Mouse (Mus musculus): ENCODE data around the gene Nr0b2. TPM values are rescaled to one million over a fixed set of nuclear protein-coding genes. Genes with fewer than 3 reads are reported as not detected.

The Nr0b2 gene
- polyA plus RNA-seq, 1 experiment from 2014 or later = 0.56 TPM

DNA sequence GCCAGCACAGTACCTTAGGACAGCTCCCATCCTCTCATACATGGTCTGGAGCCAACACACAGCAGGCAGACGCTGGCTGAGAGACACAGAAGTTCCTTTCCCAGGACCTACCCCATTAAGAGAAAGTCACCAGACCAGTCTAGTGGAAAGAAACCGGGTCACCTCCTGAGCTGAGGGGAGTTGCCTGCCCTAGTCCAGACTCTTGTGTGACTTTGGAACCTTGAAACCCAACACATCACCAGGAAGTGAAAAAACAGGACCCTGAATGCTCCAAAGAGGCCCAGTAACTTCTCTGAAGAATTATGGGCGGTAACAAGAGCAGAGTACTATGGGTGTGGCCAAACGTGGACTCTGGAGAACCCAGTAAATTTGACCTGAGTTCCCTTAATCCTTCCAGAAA is 45.4 kb downstream of the Nr0b2 start:
- peaks cover 60% of the 10 kb centered on the region for H3K27me3 ChIP-seq (replicated peaks)
- peaks cover 38% of the 10 kb centered on the region for H3K4me1 ChIP-seq
- H3K27ac ChIP-seq = no peak overlapping the region
- H3K9me3 ChIP-seq (replicated peaks) = no peaks in the 10 kb centered on the region
- H3K4me2 ChIP-seq = peak overlapping the region; percentile 80
- peak overlapping the region; percentile 55; the same call in 1 of the 2 replicates for H3K9ac ChIP-seq
- peaks cover 1% of the 10 kb centered on the region; the same call in 1 of the 2 replicates for H3K36me3 ChIP-seq
- ATAC-seq = no peak
- peak overlapping the region; percentile 62 for H3K4me3 ChIP-seq
- WGBS (ENCODE audit: insufficient replicate concordance) = 38% methylated on average over 4 of the region's 4 CpGs

GRCm38 (mm10) chr4:133599116-133599515 is 45.9 kb downstream of the Nr0b2 start:
- Histone ChIP-seq H3K9me3 (replicated peaks) (no peaks in the 10 kb centered on the region), H3K27me3 (replicated peaks) (peaks cover 64% of the 10 kb centered on the region), H3K4me1 (peaks cover 38% of the 10 kb centered on the region), H3K36me3 (peaks cover 4% of the 10 kb centered on the region), H3K9ac (peak overlapping the region; percentile 55), H3K4me2 (peak overlapping the region; percentile 80), H3K27ac (peak overlapping the region; percentile 4; the same call in 1 of the 2 replicates), H3K4me3 (peak overlapping the region; percentile 62)
- 15% methylated on average over 7 of the region's 7 CpGs for WGBS (ENCODE audit: insufficient replicate concordance)
- ATAC-seq = no peak

DNA sequence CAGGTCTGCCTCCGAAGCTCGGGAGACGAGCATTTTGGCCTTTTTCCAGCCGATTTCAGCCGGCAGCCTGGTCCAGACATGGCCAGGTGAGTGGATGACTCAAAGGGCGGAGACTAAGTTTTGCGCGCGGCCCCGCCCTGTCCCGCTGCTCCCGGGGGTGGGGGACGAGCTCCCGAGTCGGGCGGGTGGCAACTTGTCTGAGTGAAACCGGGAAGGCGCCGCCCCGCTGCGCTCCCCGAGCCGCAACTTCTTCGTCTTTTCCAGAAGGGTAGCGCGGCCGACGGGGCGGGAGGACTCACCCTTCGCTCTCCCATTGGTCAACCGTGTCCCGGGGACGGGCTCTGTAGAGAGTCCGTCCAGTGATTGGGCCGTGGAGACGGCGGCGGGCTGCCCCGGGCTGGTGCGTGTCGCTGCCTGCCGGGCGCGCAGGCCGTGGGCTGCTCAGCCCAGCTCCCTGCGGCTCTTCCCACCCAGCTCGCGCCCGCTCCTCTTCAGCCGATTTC is 46.4 kb downstream of the Nr0b2 start:
- Histone ChIP-seq H3K4me3 (peak overlapping the region; percentile 62), H3K36me3 (peaks cover 7% of the 10 kb centered on the region), H3K4me1 (peaks cover 38% of the 10 kb centered on the region), H3K27me3 (replicated peaks) (peaks cover 66% of the 10 kb centered on the region), H3K9ac (peak overlapping the region; percentile 55), H3K4me2 (peak overlapping the region; percentile 80), H3K9me3 (replicated peaks) (no peaks in the 10 kb centered on the region), H3K27ac (peak overlapping the region; percentile 4; the same call in 1 of the 2 replicates)
- ATAC-seq = peak; percentile 93
- 1% methylated on average over 50 of the region's 50 CpGs for WGBS (ENCODE audit: insufficient replicate concordance)

GRCm38 (mm10) chr4:133600306-133600705 is 47.1 kb downstream of the Nr0b2 start:
- peaks cover 13% of the 10 kb centered on the region for H3K36me3 ChIP-seq
- H3K9ac ChIP-seq = no peak overlapping the region
- no peak for ATAC-seq
- peaks cover 66% of the 10 kb centered on the region for H3K27me3 ChIP-seq (replicated peaks)
- 14% methylated on average over 9 of the region's 9 CpGs for WGBS (ENCODE audit: insufficient replicate concordance)
- peak overlapping the region; percentile 80 for H3K4me2 ChIP-seq
- no peaks in the 10 kb centered on the region for H3K9me3 ChIP-seq (replicated peaks)
- H3K27ac ChIP-seq = no peak overlapping the region
- H3K4me1 ChIP-seq = peaks cover 34% of the 10 kb centered on the region
- H3K4me3 ChIP-seq = peak overlapping the region; percentile 62

GRCm38 (mm10) chr4:133601721-133602218 is 48.6 kb downstream of the Nr0b2 start, which contains the start of gene Sfn:
Gene Sfn (minus strand): TSS chr4:133602168.
- Histone ChIP-seq H3K36me3 (peaks cover 22% of the 10 kb centered on the region), H3K4me2 (peak within 1 kb of the TSS; percentile 64), H3K4me1 (peaks cover 31% of the 10 kb centered on the region), H3K9me3 (replicated peaks) (no peaks in the 10 kb centered on the region), H3K27ac (no peak within 1 kb of the TSS), H3K9ac (peak within 1 kb of the TSS; percentile 44), H3K27me3 (replicated peaks) (peaks cover 64% of the 10 kb centered on the region), H3K4me3 (peak within 1 kb of the TSS; percentile 44)
- WGBS (ENCODE audit: insufficient replicate concordance) = 2% methylated on average over 16 of the region's 16 CpGs
- ATAC-seq = no peak

DNA sequence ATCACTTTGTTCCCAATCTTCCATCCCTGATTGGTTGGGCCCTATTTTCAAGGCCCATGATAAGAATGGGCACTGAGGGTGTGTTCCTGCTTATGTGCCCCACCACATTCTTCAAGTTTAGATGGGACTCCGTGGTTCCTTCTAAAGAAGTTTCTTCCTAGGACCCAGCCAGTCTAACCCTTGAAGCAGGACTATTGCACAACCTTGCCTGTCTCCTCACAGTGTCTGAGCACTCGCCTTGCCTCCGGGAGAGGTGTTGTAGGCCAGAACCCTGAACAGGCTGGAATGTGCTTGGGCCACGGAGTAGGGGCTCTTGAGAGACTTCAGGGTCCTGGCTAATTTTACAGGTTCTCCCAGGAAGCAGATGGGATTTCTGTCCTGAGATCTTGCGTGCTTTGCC is 49.9 kb downstream of the Nr0b2 start:
- peaks cover 60% of the 10 kb centered on the region for H3K27me3 ChIP-seq (replicated peaks)
- H3K9me3 ChIP-seq (replicated peaks) = no peaks in the 10 kb centered on the region
- H3K27ac ChIP-seq = no peak overlapping the region
- H3K4me1 ChIP-seq = peaks cover 36% of the 10 kb centered on the region
- H3K9ac ChIP-seq = no peak overlapping the region
- ATAC-seq = no peak
- no peak overlapping the region for H3K4me2 ChIP-seq
- no peak overlapping the region for H3K4me3 ChIP-seq
- 72% methylated on average over 5 of the region's 5 CpGs for WGBS (ENCODE audit: insufficient replicate concordance)
- peaks cover 29% of the 10 kb centered on the region for H3K36me3 ChIP-seq

DNA sequence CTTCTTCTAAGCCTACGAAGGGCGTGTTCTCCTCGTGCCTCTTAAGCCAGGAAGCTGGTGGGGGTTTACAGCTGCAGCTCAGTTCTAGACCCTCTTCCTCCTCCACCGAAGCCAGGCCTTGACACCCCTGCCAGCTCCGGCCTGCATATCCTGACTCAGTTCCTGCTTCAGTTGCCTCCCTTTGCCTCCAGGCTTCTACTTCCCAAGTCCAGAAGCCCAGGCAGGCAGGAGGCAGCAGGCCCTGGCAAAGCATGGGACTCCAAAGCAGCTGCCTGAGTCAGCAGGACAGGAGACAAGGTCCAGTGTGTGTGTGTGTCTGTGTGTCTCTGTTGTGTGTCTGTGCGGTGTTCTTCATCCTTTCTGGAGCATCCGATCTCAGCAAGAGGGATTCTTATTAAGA is 51.0 kb downstream of the Nr0b2 start:
- Histone ChIP-seq H3K4me1 (peaks cover 27% of the 10 kb centered on the region), H3K9ac (no peak overlapping the region), H3K4me2 (no peak overlapping the region), H3K36me3 (peaks cover 37% of the 10 kb centered on the region), H3K27me3 (replicated peaks) (peaks cover 49% of the 10 kb centered on the region), H3K9me3 (replicated peaks) (no peaks in the 10 kb centered on the region), H3K27ac (no peak overlapping the region), H3K4me3 (no peak overlapping the region)
- ATAC-seq = no peak
- 73% methylated on average over 7 of the region's 7 CpGs for WGBS (ENCODE audit: insufficient replicate concordance)

GRCm38 (mm10) chr4:133604856-133605255 is 51.7 kb downstream of the Nr0b2 start:
- ATAC-seq = no peak
- no peak overlapping the region for H3K27ac ChIP-seq
- no peak overlapping the region for H3K4me2 ChIP-seq
- peaks cover 37% of the 10 kb centered on the region for H3K36me3 ChIP-seq
- H3K4me1 ChIP-seq = peaks cover 24% of the 10 kb centered on the region
- H3K9me3 ChIP-seq (replicated peaks) = no peaks in the 10 kb centered on the region
- H3K4me3 ChIP-seq = no peak overlapping the region
- WGBS (ENCODE audit: insufficient replicate concordance) = 70% methylated on average over 6 of the region's 6 CpGs
- peaks cover 42% of the 10 kb centered on the region for H3K27me3 ChIP-seq (replicated peaks)
- H3K9ac ChIP-seq = no peak overlapping the region

DNA sequence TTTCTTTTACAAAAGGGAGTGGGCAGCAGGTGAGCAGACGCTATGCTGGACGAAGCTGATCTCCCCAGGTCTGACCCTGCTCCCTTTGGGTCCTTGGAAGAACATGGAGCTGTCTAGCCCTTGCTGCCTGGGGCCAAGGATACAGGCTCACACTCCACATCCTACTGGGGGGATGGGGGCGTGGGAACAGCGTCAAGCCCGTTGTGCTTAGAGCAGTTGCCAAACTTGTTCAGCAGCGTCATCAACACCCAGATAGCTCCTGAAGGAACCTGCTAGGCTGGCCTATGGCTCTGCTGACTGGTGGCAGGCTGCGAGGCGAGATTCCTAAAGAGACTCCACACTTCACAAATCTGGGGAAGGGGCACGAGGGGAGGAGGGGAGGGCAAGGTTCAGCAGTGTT is 52.2 kb downstream of the Nr0b2 start:
- WGBS (ENCODE audit: insufficient replicate concordance) = 76% methylated on average over 9 of the region's 9 CpGs
- H3K36me3 ChIP-seq = peaks cover 39% of the 10 kb centered on the region
- H3K4me2 ChIP-seq = no peak overlapping the region
- H3K4me3 ChIP-seq = no peak overlapping the region
- H3K9ac ChIP-seq = no peak overlapping the region
- H3K9me3 ChIP-seq (replicated peaks) = no peaks in the 10 kb centered on the region
- peaks cover 24% of the 10 kb centered on the region for H3K4me1 ChIP-seq
- H3K27me3 ChIP-seq (replicated peaks) = peaks cover 37% of the 10 kb centered on the region
- ATAC-seq = no peak
- H3K27ac ChIP-seq = no peak overlapping the region

Small RNAs within 50 kb of the gene (microRNA-seq; reads per million reads assigned to microRNA genes)
- not detected for gene Gm23158

Other genes with a start within 250 kb of the Nr0b2 start
- 10.0 and 11.2 TPM in 2 replicates for gene Wdtc1, start 199.9 kb upstream of the Nr0b2 start, polyA plus RNA-seq (2016; fragmentation: Nextera tagmentation; extraction: Ambion mirVana)
- gene Slc9a1, start 183.7 kb upstream of the Nr0b2 start, polyA plus RNA-seq (2016; fragmentation: Nextera tagmentation; extraction: Ambion mirVana) = 4.2 and 4.9 TPM in 2 replicates
- 0.06 TPM in 1 of 2 replicates, not detected in the other for gene Tent5b, start 73.2 kb upstream of the Nr0b2 start, polyA plus RNA-seq (2016; fragmentation: Nextera tagmentation; extraction: Ambion mirVana)
- gene Trnp1, start 54.8 kb upstream of the Nr0b2 start, polyA plus RNA-seq (2016; fragmentation: Nextera tagmentation; extraction: Ambion mirVana) = 0.14 and 0.27 TPM in 2 replicates
- gene Kdf1, start 34.4 kb upstream of the Nr0b2 start, polyA plus RNA-seq (2016; fragmentation: Nextera tagmentation; extraction: Ambion mirVana) = 0.26 and 0.44 TPM in 2 replicates
- gene Nudc, start 7.4 kb upstream of the Nr0b2 start, polyA plus RNA-seq (2016; fragmentation: Nextera tagmentation; extraction: Ambion mirVana) = 285 and 299 TPM in 2 replicates
- gene Gpatch3, start 21.4 kb downstream of the Nr0b2 start, polyA plus RNA-seq (2016; fragmentation: Nextera tagmentation; extraction: Ambion mirVana) = 7.8 and 8.9 TPM in 2 replicates
- gene Gpn2, start 31.0 kb downstream of the Nr0b2 start, polyA plus RNA-seq (2016; fragmentation: Nextera tagmentation; extraction: Ambion mirVana) = 15.2 and 16.2 TPM in 2 replicates
- 0.21 and 0.81 TPM in 2 replicates for gene Sfn, start 48.8 kb downstream of the Nr0b2 start, polyA plus RNA-seq (2016; fragmentation: Nextera tagmentation; extraction: Ambion mirVana)
- gene Zdhhc18, start 96.8 kb downstream of the Nr0b2 start, polyA plus RNA-seq (2016; fragmentation: Nextera tagmentation; extraction: Ambion mirVana) = 4.6 and 5.5 TPM in 2 replicates
- gene Pigv, start 119.3 kb downstream of the Nr0b2 start, polyA plus RNA-seq (2016; fragmentation: Nextera tagmentation; extraction: Ambion mirVana) = 7.0 and 10.0 TPM in 2 replicates
- gene Arid1a, start 203.4 kb downstream of the Nr0b2 start, polyA plus RNA-seq (2016; fragmentation: Nextera tagmentation; extraction: Ambion mirVana) = 14.7 TPM in 2 replicates

All from liver, embryonic 12.5 days (tissue).